Mouse (Mus musculus): ENCODE measurements at regions not wholly inside any gene's neighbourhood (a gene's known extent, or its start where the extent isn't known, plus 50 kb on each side); places are given as distances from the start of the nearest gene placed in this dataset.

GRCm38 (mm10) chr15:63341730-63342129, 503.2 kb downstream of the Gsdmc2 start:
- TF ChIP-seq CTCF (IDR thresholded peaks at IDR 0.05; ENCODE audit: borderline replicate concordance, control insufficient read depth, extremely low read depth, insufficient read depth, low read length, poor library complexity) (no peak), POLR2A (IDR thresholded peaks at IDR 0.05; ENCODE audit: control insufficient read depth, extremely low read depth, insufficient read depth, low read length, poor library complexity) (no peak)
